Mouse (Mus musculus): ENCODE measurements at regions not wholly inside any gene's neighbourhood (a gene's known extent, or its start where the extent isn't known, plus 50 kb on each side); places are given as distances from the start of the nearest gene placed in this dataset.
A peak's percentile ranks its signal among the peaks of the same experiment; 100 is the strongest.

DNA sequence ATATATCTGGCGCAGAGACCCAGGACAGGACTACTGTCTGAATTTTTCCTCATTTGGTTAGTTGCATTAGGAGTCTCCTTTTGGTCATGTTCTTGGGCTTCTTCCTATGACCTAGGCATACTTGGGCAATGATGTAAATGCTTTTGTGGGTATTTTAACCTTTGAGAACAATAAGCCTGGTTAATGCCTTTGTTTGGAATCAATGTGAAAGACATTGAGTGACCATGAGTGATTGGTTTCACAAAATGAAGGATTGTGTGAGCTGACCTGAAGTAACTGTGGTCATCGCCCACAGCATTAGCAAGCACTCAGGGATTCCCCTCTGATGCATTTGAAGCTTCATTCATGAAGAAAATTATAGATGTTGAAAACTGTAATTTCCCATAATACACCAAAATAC lies 61.9 kb upstream of the Abcb5 start:
- H3K27me3 ChIP-seq = no peaks in the 10 kb centered on the region
- no peak for TF ChIP-seq CTCF (IDR thresholded peaks at IDR 0.05)
- DNase-seq (ENCODE audit: low read depth, low spot score) (no peak), ATAC-seq (no peak)
- in situ Hi-C loops (cut with MboI; ENCODE audit: low pct_unique_long_range_greater_than_20kb) = loop anchor here (10.0 kb wide), 2 partner anchors 307 to 447 kb away; no protein-coding TSS in a partner anchor
- POLR2A ChIA-PET = no interaction called here
- CTCF ChIA-PET = interaction anchor here (0.8 kb wide), 1 partner anchor 185 kb away, joined by 4 read pairs; no protein-coding TSS in a partner anchor

DNA sequence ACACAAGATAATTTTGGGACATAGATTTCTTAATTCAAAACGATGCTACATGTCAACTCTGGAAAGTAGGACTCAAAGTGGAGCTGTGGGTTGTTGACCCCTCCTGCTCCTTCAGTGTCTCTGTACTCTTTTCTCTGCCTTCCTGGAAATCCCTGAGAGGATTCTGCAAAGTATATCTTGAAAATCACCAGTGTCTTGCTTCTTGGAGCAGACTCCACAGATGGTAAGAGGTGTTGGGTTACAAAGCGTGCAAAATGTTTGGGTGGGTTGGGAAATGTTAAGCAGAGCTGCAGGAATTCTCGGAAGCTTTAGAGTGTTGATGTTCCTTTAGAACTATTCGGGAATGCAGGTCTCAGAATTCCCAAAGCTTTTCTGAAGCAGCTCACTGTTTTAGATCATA lies 61.5 kb upstream of the Abcb5 start:
- CTCF ChIA-PET = interaction anchor here (0.8 kb wide), 1 partner anchor 185 kb away, joined by 4 read pairs; no protein-coding TSS in a partner anchor
- POLR2A ChIA-PET = no interaction called here
- no peak for DNase-seq (ENCODE audit: low read depth, low spot score)
- no peak for TF ChIP-seq CTCF (IDR thresholded peaks at IDR 0.05)
- H3K27me3 ChIP-seq = no peaks in the 10 kb centered on the region
- in situ Hi-C loops (cut with MboI; ENCODE audit: low pct_unique_long_range_greater_than_20kb) = loop anchor here (10.0 kb wide), 2 partner anchors 307 to 447 kb away; no protein-coding TSS in a partner anchor
- no peak for ATAC-seq

GRCm38 (mm10) chr12:119026311-119026710 lies 60.1 kb upstream of the Abcb5 start:
- DNase-seq (ENCODE audit: low read depth, low spot score) = no peak
- ChIA-PET CTCF (interaction anchor here (0.7 to 1.3 kb wide), 8 partner anchors 11 to 444 kb away, joined by 3 to 7 read pairs (median 4); no protein-coding TSS in a partner anchor), POLR2A (no interaction called here)
- in situ Hi-C loops (cut with MboI; ENCODE audit: low pct_unique_long_range_greater_than_20kb) = loop anchor here (10.0 kb wide), 2 partner anchors 308 to 448 kb away; no protein-coding TSS in a partner anchor
- no peak for ATAC-seq
- peak; percentile 93 for TF ChIP-seq CTCF (IDR thresholded peaks at IDR 0.05)
- H3K27me3 ChIP-seq = no peaks in the 10 kb centered on the region

DNA sequence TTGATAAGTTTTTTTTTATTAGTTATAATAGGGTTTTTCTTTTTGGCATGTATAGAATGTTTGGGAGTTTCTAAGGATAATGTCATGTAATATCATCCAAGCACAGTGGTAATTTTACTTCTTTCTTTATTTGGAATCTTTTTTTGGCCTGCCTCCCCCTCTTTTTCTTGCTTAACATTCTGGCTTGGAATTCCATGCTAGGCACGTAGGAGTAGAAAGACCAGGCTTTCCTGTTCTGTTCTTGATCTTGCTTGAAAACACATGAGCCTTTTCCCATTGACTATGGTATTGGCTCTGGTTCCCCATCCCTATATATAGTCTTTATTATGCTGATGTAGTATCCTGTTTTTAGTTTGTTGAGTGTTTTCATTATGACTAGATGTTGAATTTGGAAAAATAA lies 57.8 kb upstream of the Abcb5 start:
- ChIA-PET POLR2A (no interaction called here), CTCF (no interaction called here)
- ATAC-seq = no peak
- TF ChIP-seq CTCF (IDR thresholded peaks at IDR 0.05) = no peak
- no peak for DNase-seq (ENCODE audit: low read depth, low spot score)
- H3K27me3 ChIP-seq = no peaks in the 10 kb centered on the region
- in situ Hi-C loops (cut with MboI; ENCODE audit: low pct_unique_long_range_greater_than_20kb) = loop anchor here (10.0 kb wide), 2 partner anchors 311 to 451 kb away; no protein-coding TSS in a partner anchor

Measured in Patski (cell line).